Mouse (Mus musculus): Measurements from ENCODE around the gene Vezf1. TPM values are rescaled to one million over a fixed set of nuclear protein-coding genes. Genes with fewer than 3 reads are reported as not detected.

Gene Vezf1
- polyA plus RNA-seq, 1 experiment from 2014 or later = 30.5 TPM

GRCm38 (mm10) chr11:88113543-88114271 is 45.6 kb downstream of the Vezf1 start:
- 40% methylated on average over 6 of the region's 6 CpGs for WGBS
- Histone ChIP-seq H3K27me3 (ENCODE audit: control insufficient read depth, insufficient read depth, low read length) (no peaks in the 10 kb centered on the region), H3K9ac (ENCODE audit: low read length) (peak overlapping the region; percentile 37; the same call in 1 of the 2 replicates), H3K9me3 (replicated peaks; ENCODE audit: control insufficient read depth, low read length) (no peaks in the 10 kb centered on the region), H3K4me3 (replicated peaks; ENCODE audit: low read length) (no peak overlapping the region), H3K4me2 (ENCODE audit: low read depth, low read length) (no peak overlapping the region), H3K27ac (ENCODE audit: low read length) (peak overlapping the region; percentile 60), H3K4me1 (ENCODE audit: control insufficient read depth, insufficient read depth, low read length) (peaks cover 53% of the 10 kb centered on the region), H3K36me3 (ENCODE audit: control insufficient read depth, insufficient read depth, low read length) (no peaks in the 10 kb centered on the region)
- no peak for ATAC-seq (ENCODE audit: insufficient read depth, low FRiP score)

- 18% methylated on average over 8 of the region's 8 CpGs for WGBS
- no peaks in the 10 kb centered on the region for H3K36me3 ChIP-seq (ENCODE audit: control insufficient read depth, insufficient read depth, low read length)
- no peaks in the 10 kb centered on the region for H3K9me3 ChIP-seq (replicated peaks; ENCODE audit: control insufficient read depth, low read length)
- H3K27ac ChIP-seq (ENCODE audit: low read length) = peak overlapping the region; percentile 60
- ATAC-seq (ENCODE audit: insufficient read depth, low FRiP score) = peak; percentile 42
- H3K9ac ChIP-seq (ENCODE audit: low read length) = peak overlapping the region; percentile 58
- peak overlapping the region; percentile 17; the same call in 1 of the 2 replicates for H3K4me2 ChIP-seq (ENCODE audit: low read depth, low read length)
- no peaks in the 10 kb centered on the region for H3K27me3 ChIP-seq (ENCODE audit: control insufficient read depth, insufficient read depth, low read length)
- no peak overlapping the region for H3K4me3 ChIP-seq (replicated peaks; ENCODE audit: low read length)
- peaks cover 65% of the 10 kb centered on the region for H3K4me1 ChIP-seq (ENCODE audit: control insufficient read depth, insufficient read depth, low read length)
Observed at GRCm38 (mm10) chr11:88114871-88115301, 46.8 kb downstream of the Vezf1 start.

GRCm38 (mm10) chr11:88116568-88116967 is 48.5 kb downstream of the Vezf1 start:
- no peak for ATAC-seq (ENCODE audit: insufficient read depth, low FRiP score)
- no peaks in the 10 kb centered on the region for H3K27me3 ChIP-seq (ENCODE audit: control insufficient read depth, insufficient read depth, low read length)
- H3K27ac ChIP-seq (ENCODE audit: low read length) = no peak overlapping the region
- no peak overlapping the region for H3K9ac ChIP-seq (ENCODE audit: low read length)
- H3K4me3 ChIP-seq (replicated peaks; ENCODE audit: low read length) = no peak overlapping the region
- 75% methylated on average over 6 of the region's 6 CpGs for WGBS
- peaks cover 65% of the 10 kb centered on the region for H3K4me1 ChIP-seq (ENCODE audit: control insufficient read depth, insufficient read depth, low read length)
- H3K9me3 ChIP-seq (replicated peaks; ENCODE audit: control insufficient read depth, low read length) = no peaks in the 10 kb centered on the region
- no peaks in the 10 kb centered on the region for H3K36me3 ChIP-seq (ENCODE audit: control insufficient read depth, insufficient read depth, low read length)
- no peak overlapping the region for H3K4me2 ChIP-seq (ENCODE audit: low read depth, low read length)

GRCm38 (mm10) chr11:88117356-88118090 is 49.4 kb downstream of the Vezf1 start:
- Histone ChIP-seq H3K27me3 (ENCODE audit: control insufficient read depth, insufficient read depth, low read length) (no peaks in the 10 kb centered on the region), H3K4me1 (ENCODE audit: control insufficient read depth, insufficient read depth, low read length) (peaks cover 62% of the 10 kb centered on the region), H3K4me2 (ENCODE audit: low read depth, low read length) (0 out of 2 replicates have a peak overlapping the region, but pooled peaks have one; percentile 43), H3K27ac (ENCODE audit: low read length) (peak overlapping the region; percentile 94), H3K4me3 (replicated peaks; ENCODE audit: low read length) (no peak overlapping the region), H3K36me3 (ENCODE audit: control insufficient read depth, insufficient read depth, low read length) (no peaks in the 10 kb centered on the region), H3K9ac (ENCODE audit: low read length) (peak overlapping the region; percentile 61; the same call in 1 of the 2 replicates), H3K9me3 (replicated peaks; ENCODE audit: control insufficient read depth, low read length) (no peaks in the 10 kb centered on the region)
- no peak for ATAC-seq (ENCODE audit: insufficient read depth, low FRiP score)
- WGBS = 34% methylated on average over 10 of the region's 10 CpGs

GRCm38 (mm10) chr11:88118091-88118440 is 50.0 kb downstream of the Vezf1 start:
- Histone ChIP-seq H3K4me3 (replicated peaks; ENCODE audit: low read length) (no peak overlapping the region), H3K9me3 (replicated peaks; ENCODE audit: control insufficient read depth, low read length) (no peaks in the 10 kb centered on the region), H3K27ac (ENCODE audit: low read length) (peak overlapping the region; percentile 94), H3K9ac (ENCODE audit: low read length) (peak overlapping the region; percentile 61; the same call in 1 of the 2 replicates), H3K36me3 (ENCODE audit: control insufficient read depth, insufficient read depth, low read length) (no peaks in the 10 kb centered on the region), H3K27me3 (ENCODE audit: control insufficient read depth, insufficient read depth, low read length) (no peaks in the 10 kb centered on the region), H3K4me1 (ENCODE audit: control insufficient read depth, insufficient read depth, low read length) (peaks cover 62% of the 10 kb centered on the region), H3K4me2 (ENCODE audit: low read depth, low read length) (peak overlapping the region; percentile 43)
- WGBS = 34% methylated on average over 6 of the region's 6 CpGs
- no peak for ATAC-seq (ENCODE audit: insufficient read depth, low FRiP score)

GRCm38 (mm10) chr11:88118817-88119642 is 51.0 kb downstream of the Vezf1 start:
- Histone ChIP-seq H3K9ac (ENCODE audit: low read length) (peak overlapping the region; percentile 61), H3K9me3 (replicated peaks; ENCODE audit: control insufficient read depth, low read length) (no peaks in the 10 kb centered on the region), H3K27ac (ENCODE audit: low read length) (peak overlapping the region; percentile 94), H3K4me1 (ENCODE audit: control insufficient read depth, insufficient read depth, low read length) (peaks cover 57% of the 10 kb centered on the region), H3K4me3 (replicated peaks; ENCODE audit: low read length) (no peak overlapping the region), H3K4me2 (ENCODE audit: low read depth, low read length) (peak overlapping the region; percentile 43), H3K36me3 (ENCODE audit: control insufficient read depth, insufficient read depth, low read length) (no peaks in the 10 kb centered on the region), H3K27me3 (ENCODE audit: control insufficient read depth, insufficient read depth, low read length) (no peaks in the 10 kb centered on the region)
- 11% methylated on average over 8 of the region's 8 CpGs for WGBS
- peak; percentile 90 for ATAC-seq (ENCODE audit: insufficient read depth, low FRiP score)

GRCm38 (mm10) chr11:88122545-88122944 is 54.5 kb downstream of the Vezf1 start:
- H3K4me1 ChIP-seq (ENCODE audit: control insufficient read depth, insufficient read depth, low read length) = peaks cover 24% of the 10 kb centered on the region
- no peak for ATAC-seq (ENCODE audit: insufficient read depth, low FRiP score)
- 67% methylated on average over 5 of the region's 5 CpGs for WGBS
- no peaks in the 10 kb centered on the region for H3K36me3 ChIP-seq (ENCODE audit: control insufficient read depth, insufficient read depth, low read length)
- H3K9ac ChIP-seq (ENCODE audit: low read length) = no peak overlapping the region
- no peaks in the 10 kb centered on the region for H3K27me3 ChIP-seq (ENCODE audit: control insufficient read depth, insufficient read depth, low read length)
- peak overlapping the region; percentile 79; the same call in 1 of the 2 replicates for H3K27ac ChIP-seq (ENCODE audit: low read length)
- no peaks in the 10 kb centered on the region for H3K9me3 ChIP-seq (replicated peaks; ENCODE audit: control insufficient read depth, low read length)
- no peak overlapping the region for H3K4me3 ChIP-seq (replicated peaks; ENCODE audit: low read length)
- H3K4me2 ChIP-seq (ENCODE audit: low read depth, low read length) = no peak overlapping the region

GRCm38 (mm10) chr11:88123021-88123420 is 54.9 kb downstream of the Vezf1 start:
- no peak overlapping the region for H3K9ac ChIP-seq (ENCODE audit: low read length)
- H3K9me3 ChIP-seq (replicated peaks; ENCODE audit: control insufficient read depth, low read length) = no peaks in the 10 kb centered on the region
- 60% methylated on average over 5 of the region's 5 CpGs for WGBS
- no peaks in the 10 kb centered on the region for H3K36me3 ChIP-seq (ENCODE audit: control insufficient read depth, insufficient read depth, low read length)
- H3K4me1 ChIP-seq (ENCODE audit: control insufficient read depth, insufficient read depth, low read length) = peaks cover 19% of the 10 kb centered on the region
- H3K4me2 ChIP-seq (ENCODE audit: low read depth, low read length) = no peak overlapping the region
- no peak overlapping the region for H3K4me3 ChIP-seq (replicated peaks; ENCODE audit: low read length)
- ATAC-seq (ENCODE audit: insufficient read depth, low FRiP score) = no peak
- peak overlapping the region; percentile 79 for H3K27ac ChIP-seq (ENCODE audit: low read length)
- no peaks in the 10 kb centered on the region for H3K27me3 ChIP-seq (ENCODE audit: control insufficient read depth, insufficient read depth, low read length)

All from stomach, embryonic 16.5 days (tissue).